Mouse (Mus musculus) left cerebral cortex, postnatal 14 days (tissue): ENCODE results near the gene Chit1. TPM values are rescaled to one million over a fixed set of nuclear protein-coding genes. Genes with fewer than 3 reads are reported as not detected.

Experiments used
- DNase-seq, 2 experiments: peaks; one replicate each; pipeline ENCODE4 v3.0.0; 2021 to 2022; ENCODE audit warnings: low spot score in 2 of 2, mixed read lengths in 1 of 2
- intact Hi-C: fragments of 180-260 bp; cut with DNase I; formaldehyde crosslinking; loops from one replicate; pipeline ENCODE4 v1.15.1; 2025
- long read RNA-seq, 2 experiments: library from polyadenylated mRNA; stranded (forward); transcript quantifications; one replicate each; pipeline ENCODE4 v2.0.0; 2021
- total RNA-seq, 2 experiments: library from RNA; stranded (reverse); gene quantifications; 2 replicates each; pipeline ENCODE4 v1.2.3; 2021

The Chit1 gene
- under 1 TPM; 0.38 to 0.42 TPM for total RNA-seq
- long read RNA-seq, experiment 1, partial matches to known transcripts: 1 of 1 reads
- long read RNA-seq, experiment 1, other reads (novel, unspliced or antisense): 0 of 1 reads
- long read RNA-seq, experiment 2: 0 reads

GRCm38 (mm10) chr1:134110979-134111378 is at the start of gene Chit1:
Chit1 (plus strand) TSS chr1:134111242.
- intact Hi-C loops: no loop called here

DNA sequence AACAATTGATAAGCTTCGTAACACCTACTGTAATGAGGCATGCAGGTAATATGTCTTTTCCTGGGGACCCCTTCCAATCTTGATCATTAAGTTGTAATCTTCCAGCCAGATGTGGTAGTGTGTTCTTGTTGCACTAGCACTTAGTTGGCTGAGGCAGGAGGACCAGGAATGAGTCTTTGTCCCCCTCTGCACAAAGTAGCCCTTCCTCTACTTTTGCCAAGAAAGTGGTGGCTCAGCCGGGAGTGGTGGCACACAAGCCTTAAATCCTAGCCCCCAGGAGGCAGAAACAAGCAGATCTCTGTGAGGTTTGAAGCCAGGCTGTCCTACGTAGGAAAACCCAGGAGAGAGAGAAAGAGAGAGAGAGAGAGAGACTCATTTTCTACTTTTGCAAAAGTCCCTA is 49.1 kb upstream of the Chit1 start:
- no peak for DNase-seq

More at GRCm38 (mm10) chr1:134110979-134111378, at the start of gene Chit1:
- no peak for DNase-seq

DNA sequence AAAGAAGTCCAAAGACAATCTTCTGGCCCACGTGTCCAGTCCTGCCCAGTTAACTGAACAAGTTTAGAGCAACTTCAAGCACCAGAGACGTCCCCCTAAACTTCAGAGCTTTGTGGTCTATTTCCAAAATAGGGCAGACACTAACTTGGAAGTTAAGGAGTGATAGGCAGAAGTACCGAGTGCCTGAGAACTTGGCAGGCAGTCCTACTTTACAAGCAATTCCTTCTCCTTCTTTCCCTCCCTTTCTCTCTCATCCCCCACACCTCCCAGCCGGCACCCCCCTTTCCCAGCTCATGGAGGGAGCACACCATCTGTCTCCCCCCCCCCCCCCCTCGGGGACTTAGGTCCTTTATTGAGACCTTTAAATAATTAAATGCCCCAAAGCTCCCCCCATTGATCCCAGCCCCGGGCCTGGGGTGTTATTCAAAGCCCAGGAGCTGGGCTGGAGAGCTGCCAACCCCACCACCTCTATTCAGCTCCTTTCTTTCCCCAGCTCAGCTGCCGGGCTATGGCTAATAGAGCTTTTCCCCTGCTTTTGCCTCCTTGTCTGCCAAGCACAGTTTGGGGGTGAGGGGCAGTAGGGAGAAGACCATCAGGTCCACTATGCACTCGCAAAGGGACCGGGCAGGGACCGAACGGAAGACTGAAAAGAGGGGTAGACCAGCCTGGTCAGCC is 48.5 kb upstream of the Chit1 start:
- peak in 1 of 2 experiments; percentile 51 for DNase-seq
- intact Hi-C loops: no loop called here

More for the DNA sequence above, 49.1 kb upstream of the Chit1 start:
- intact Hi-C loops: no loop called here

- DNase-seq: peak in 1 of 2 experiments; percentile 41
- intact Hi-C loops: no loop called here
These were observed 47.8 kb upstream of the Chit1 start for GRCm38 (mm10) chr1:134063086-134063772.

DNA sequence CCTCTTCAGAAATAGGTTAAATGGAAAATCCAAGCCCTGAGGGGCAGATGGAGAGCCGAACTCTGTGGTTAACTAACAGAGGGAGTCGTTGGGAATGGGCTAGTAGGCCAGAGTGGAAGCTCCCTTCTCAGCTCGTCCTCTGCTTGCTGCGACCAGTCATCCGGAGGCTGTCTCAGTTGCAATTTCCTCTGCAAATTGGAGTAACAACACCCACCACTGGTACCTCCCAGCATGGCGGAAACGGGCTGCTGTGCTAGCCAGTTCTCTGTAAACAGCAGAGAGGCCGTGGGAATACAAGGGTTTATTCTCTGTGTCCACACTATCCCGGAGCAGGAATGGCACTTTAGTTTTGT is 47.3 kb upstream of the Chit1 start:
- DNase-seq: no peak
- intact Hi-C loops: no loop called here

DNA sequence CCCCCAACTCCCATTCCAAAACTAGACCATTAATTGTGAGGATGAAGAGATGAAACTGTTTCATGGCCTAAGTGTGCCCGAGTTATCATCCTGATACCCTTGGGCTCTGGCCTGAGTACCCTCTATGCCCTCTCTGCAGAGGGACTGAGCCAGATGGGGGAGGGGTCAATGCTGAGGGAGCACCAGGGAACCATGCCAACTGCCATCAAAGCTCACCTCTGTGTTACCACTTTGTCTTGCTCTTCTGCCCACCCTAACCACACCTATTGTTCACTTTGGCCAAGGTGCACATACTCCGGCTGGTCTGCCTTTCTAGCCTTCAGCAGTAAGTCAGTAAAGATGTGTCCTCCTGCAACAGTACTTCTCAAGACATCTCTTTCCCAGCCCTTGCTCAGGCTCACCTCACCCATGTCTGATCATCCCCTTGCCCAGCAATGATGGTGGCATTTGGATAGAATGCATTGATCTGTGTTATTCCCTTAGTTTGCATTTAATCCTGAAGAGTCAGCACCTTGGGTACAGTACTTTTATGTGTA is 46.7 kb upstream of the Chit1 start:
- intact Hi-C loops: no loop called here
- no peak for DNase-seq

- intact Hi-C loops: no loop called here
- DNase-seq: no peak
These were observed 45.7 kb upstream of the Chit1 start for GRCm38 (mm10) chr1:134065241-134065809.

DNA sequence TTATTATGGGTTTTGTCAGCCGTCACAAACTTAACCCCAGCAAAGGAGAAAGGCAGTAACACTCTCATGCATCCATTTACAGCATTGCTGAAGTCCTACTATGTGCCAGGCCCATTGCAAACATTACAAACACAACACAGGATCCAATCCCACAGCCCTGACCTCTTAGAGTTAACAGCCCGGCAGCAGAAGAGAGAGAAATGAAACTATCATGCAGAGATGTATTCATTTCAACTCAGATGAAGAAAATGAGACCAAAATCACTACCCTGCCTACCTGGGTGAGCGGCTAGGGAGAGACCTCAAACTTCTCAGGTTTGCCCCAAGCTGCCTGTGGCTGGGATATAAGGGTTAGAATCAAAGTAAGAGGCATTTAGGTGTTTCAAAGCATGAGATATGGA is 44.5 kb upstream of the Chit1 start:
- intact Hi-C loops: no loop called here
- no peak for DNase-seq

DNA sequence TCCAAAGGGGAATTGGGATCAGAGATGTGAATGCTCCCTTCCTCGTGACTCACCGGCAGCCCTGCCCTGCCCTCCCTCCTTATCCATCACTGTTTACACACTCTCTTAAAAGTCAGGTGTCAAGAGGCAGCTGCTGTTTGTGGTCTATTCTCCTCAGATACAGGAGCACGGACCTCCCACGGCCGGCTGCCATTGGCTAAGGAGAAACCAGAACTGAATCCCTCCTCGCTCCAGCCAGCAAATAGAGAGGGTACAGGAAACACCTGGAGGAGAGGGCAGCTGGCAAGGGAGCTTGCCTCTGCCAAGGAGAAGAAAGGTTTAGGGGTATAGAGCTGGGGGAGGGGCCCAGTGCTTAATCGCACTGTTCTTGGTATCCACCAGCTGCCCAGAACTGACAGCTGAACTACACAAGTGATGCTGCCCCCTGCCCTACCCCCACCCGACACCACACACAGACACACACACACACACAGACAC is 43.9 kb upstream of the Chit1 start:
- intact Hi-C loops: no loop called here
- peak in 1 of 2 experiments; percentile 61 for DNase-seq

DNA sequence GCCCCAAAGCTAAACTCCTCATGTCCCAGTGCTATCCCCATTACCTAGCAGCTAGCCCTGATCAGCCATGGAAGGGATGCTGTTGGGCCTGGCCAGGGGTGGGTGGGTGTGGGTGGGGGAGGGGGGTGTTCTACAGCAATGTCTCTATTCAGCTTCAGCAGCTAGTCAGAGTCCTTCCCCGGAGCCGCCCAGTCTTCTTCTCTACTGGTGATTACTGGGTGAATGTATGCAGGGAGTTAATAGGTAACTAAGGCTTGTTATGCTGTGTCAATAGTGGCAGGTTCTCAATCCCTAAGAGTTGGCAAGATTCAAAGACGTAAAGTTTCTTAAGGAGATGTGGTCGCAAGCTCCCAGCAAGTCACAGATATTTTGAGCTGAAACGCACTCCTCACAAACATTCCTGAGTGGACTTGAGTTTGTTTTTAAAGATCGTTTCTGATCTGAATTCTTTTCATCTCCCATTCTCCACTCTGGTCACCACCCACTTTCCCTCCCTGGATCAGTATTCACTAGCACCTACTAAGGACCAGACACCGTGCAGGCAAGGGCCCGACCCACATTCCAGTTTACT is 40.9 kb upstream of the Chit1 start:
- DNase-seq: no peak
- intact Hi-C loops: no loop called here

DNA sequence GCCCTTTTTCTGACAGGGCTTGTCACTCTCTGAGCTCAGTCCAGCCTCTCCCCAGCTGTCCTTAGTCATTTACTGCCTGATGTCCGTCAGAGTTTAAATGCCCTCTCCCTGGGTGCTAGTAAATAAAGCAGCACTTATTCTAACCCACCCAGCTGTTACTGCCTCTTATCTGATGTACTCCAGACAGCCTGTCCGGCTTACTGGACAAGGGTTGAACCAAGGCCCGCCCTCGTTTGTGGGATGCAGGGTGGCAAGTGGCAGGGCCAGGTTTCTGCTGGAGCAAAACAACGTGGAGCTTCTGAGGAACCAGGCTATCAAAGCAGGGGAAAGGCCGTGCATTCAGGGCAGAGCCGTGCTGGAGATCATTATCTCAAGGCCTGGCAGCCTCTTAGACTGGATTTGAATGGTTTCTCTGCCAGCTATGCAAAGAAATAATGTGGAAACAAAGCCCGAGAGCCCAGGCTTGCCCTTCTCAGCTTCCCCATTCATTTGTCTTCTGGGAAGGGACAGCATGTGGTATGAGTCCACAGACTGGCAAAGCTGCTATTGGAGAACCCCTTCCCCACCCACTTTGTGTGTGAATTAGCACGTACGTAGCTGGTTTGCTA is 39.5 kb upstream of the Chit1 start:
- intact Hi-C loops: no loop called here
- no peak for DNase-seq

- intact Hi-C loops: no loop called here
- no peak for DNase-seq
These were observed 37.9 kb upstream of the Chit1 start for GRCm38 (mm10) chr1:134073061-134073564.

GRCm38 (mm10) chr1:134073658-134074057 is 37.4 kb upstream of the Chit1 start:
- intact Hi-C loops: no loop called here
- DNase-seq: no peak

DNA sequence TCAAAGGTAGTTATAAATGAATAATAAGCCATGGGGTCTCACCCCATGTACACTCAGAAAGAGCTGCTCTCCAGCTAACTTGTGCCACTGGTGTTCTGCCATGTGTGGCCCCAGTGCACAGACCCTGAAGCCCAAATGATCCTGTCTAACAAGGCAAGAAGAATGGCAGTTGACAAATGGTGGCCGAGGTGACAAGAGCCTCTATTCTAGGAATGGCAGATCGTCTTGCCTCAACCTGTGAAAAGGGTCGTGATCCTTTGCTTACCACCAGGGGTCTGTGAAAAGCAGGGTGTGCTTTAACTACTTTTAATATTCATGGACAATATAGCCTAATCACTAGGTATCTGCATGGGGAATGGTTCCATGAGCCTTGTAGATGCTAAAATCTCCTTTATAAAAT is 36.9 kb upstream of the Chit1 start:
- intact Hi-C loops: no loop called here
- no peak for DNase-seq

- no peak for DNase-seq
- intact Hi-C loops: loop anchor here (5.0 kb wide), 1 partner anchor 483 kb away; no protein-coding TSS in a partner anchor
These were observed 36.4 kb upstream of the Chit1 start for GRCm38 (mm10) chr1:134074606-134075005.

DNA sequence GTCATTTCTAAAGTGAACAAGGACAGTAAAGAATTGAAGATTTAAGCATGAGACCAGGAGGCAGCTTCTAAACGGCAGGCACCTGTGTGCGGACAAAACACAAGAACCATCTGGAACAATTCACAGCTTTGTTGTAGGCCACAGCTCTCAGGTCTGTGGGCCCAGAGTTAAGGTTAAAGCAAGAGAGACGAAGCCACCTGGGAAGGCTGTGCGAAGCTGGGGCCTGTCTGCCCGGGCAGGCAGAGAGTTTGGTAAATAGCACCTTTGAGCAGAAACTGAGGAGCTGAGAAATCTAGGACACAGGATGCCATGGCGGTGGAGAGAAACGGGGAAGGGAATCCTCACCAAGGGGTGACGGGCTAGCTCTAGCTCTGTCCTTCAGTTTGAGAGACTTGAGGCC is 35.5 kb upstream of the Chit1 start:
- no peak for DNase-seq
- intact Hi-C loops: loop anchor here (5.0 kb wide), 1 partner anchor 482 kb away; no protein-coding TSS in a partner anchor

DNA sequence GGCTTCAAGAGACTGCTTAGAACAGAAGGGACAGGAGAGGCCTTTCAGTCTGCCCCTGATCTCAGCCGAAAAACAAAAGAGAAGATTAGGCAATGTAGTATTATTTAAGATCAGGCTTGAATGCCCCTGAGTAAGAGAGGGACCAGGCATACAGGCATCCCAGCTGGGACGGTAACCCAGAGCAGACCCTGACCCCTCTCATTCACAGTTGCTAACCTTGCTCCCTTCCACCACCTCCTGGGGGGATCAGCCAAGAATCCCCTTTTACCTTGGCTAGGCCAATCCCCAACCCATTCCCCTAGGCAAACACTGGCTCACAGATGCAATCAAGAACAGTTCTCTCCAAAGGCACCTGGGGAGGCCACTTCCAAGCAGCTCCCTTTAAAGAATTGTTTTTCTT is 34.3 kb upstream of the Chit1 start:
- intact Hi-C loops: loop anchor here (5.0 kb wide), 1 partner anchor 481 kb away; no protein-coding TSS in a partner anchor
- DNase-seq: no peak

- DNase-seq: no peak
- intact Hi-C loops: loop anchor here (5.0 kb wide), 1 partner anchor 480 kb away; no protein-coding TSS in a partner anchor
These were observed 33.5 kb upstream of the Chit1 start for GRCm38 (mm10) chr1:134077389-134078060.
